ENCODE assay signal across 9 mouse cellular contexts in the genomic region with DNA sequence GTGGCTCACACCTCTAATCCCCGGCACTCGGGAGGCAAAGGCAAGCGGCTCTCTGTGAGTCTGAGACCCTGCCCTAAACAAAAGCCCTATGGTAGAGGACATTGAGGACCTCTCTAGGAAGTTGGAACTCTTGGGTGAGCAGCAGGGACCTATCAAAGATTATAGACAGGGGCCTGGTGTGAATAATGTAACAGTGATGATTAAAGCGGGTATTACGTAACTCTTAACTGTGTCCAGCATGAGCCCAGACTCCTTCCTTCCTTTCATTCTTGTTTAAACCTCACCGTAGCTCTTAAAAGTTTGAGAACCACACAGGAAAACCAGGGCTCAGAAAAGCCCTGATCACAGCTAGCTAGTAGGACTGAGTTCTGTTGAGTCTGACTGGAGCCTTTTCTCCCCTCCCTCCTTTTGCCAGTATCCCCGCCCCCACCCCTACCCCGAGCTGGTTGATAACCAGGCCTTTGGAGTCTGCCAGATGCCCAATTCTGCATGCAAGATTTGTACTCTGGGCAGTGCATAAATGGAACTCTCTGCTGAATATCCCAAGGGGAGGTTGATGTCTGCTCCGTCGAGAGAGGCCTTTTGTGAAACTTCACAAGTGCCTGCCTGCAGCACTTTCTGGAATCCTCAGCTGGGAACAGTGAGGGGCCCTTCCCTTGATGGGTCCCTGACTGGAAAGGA. TPM values are rescaled to one million over a fixed set of nuclear protein-coding genes. Genes with fewer than 3 reads are reported as not detected.
DNase-seq lines count a peak whose midpoint lies in the region; ATAC-seq and TF ChIP-seq lines count a peak whose summit lies in the region.
"Had no signal": no experiment of that assay in that cellular context is flagged by ENCODE, and none has a peak within 500 bp of the region (broad histone marks: within the 10 kb centered on the region; RNA-seq: fewer than 3 reads in every experiment).

No protein-coding gene starts in this region.

- no peak overlapping the region for H3K4me3 ChIP-seq in kidney, embryonic 16.5 days (ENCODE audit: low read length)
- H3K4me3 ChIP-seq in kidney, embryonic 14.5 days (ENCODE audit: low read length) = no peak overlapping the region
- H3K4me3 ChIP-seq in forebrain, embryonic 14.5 days (ENCODE audit: low read depth, low read length) = no peak overlapping the region
- H3K4me3 ChIP-seq in intestine, embryonic 15.5 days (replicated peaks) = no peak overlapping the region
- no peak overlapping the region for H3K4me3 ChIP-seq in myocyte

- H3K4me2 ChIP-seq in kidney, embryonic 16.5 days (replicated peaks; ENCODE audit: low read depth, low read length) = no peak overlapping the region
- no peak overlapping the region for H3K4me2 ChIP-seq in kidney, embryonic 14.5 days (replicated peaks; ENCODE audit: low read depth, low read length)
- peak overlapping the region; percentile 13; the same call in 1 of the 2 replicates for H3K4me2 ChIP-seq in forebrain, embryonic 14.5 days (ENCODE audit: low read length)
- no peak overlapping the region for H3K4me2 ChIP-seq in intestine, embryonic 15.5 days (replicated peaks)
- no peak overlapping the region for H3K4me2 ChIP-seq in myocyte (ENCODE audit: low read depth)

- TF ChIP-seq POLR2A in myocyte (IDR thresholded peaks at IDR 0.05; ENCODE audit: insufficient read length, low read depth) = no peak

- 57% methylated on average over 10 of the region's 10 CpGs for WGBS in kidney, embryonic 16.5 days
- WGBS in kidney, embryonic 14.5 days = 64% methylated on average over 10 of the region's 10 CpGs
- WGBS in forebrain, embryonic 14.5 days = 33% methylated on average over 10 of the region's 10 CpGs
- 58% methylated on average over 10 of the region's 10 CpGs for WGBS in intestine, embryonic 15.5 days

- ATAC-seq in kidney, embryonic 16.5 days (ENCODE audit: low FRiP score, low TSS enrichment) = no peak
- ATAC-seq in kidney, embryonic 14.5 days (ENCODE audit: low FRiP score, low TSS enrichment) = no peak
- ATAC-seq in forebrain, embryonic 14.5 days = peak; percentile 46
- ATAC-seq in intestine, embryonic 15.5 days = no peak

- peak; percentile 82 for DNase-seq in forebrain, embryonic 14.5 days (ENCODE audit: low spot score)
- DNase-seq in layer of hippocampus, postnatal 10 days (ENCODE audit: low spot score in 2 of 2) = no peak
- DNase-seq in testis, postnatal 14 days (ENCODE audit: low spot score) = no peak
- DNase-seq in cerebellum, adult 11-12 months = no peak

- H3K4me1 ChIP-seq in kidney, embryonic 16.5 days (ENCODE audit: insufficient read depth, low read length) = peaks cover 19% of the 10 kb centered on the region
- H3K4me1 ChIP-seq in kidney, embryonic 14.5 days (ENCODE audit: control insufficient read depth, insufficient read depth, low read length) = peaks cover 24% of the 10 kb centered on the region
- H3K4me1 ChIP-seq in forebrain, embryonic 14.5 days (ENCODE audit: control insufficient read depth, insufficient read depth, low read length) = peaks cover 20% of the 10 kb centered on the region
- H3K4me1 ChIP-seq in intestine, embryonic 15.5 days (replicated peaks) = peaks cover 26% of the 10 kb centered on the region

- H3K36me3 ChIP-seq in kidney, embryonic 16.5 days (ENCODE audit: insufficient read depth, low read length) = no peaks in the 10 kb centered on the region
- H3K36me3 ChIP-seq in kidney, embryonic 14.5 days (ENCODE audit: control insufficient read depth, insufficient read depth, low read length) = no peaks in the 10 kb centered on the region
- no peaks in the 10 kb centered on the region for H3K36me3 ChIP-seq in forebrain, embryonic 14.5 days (ENCODE audit: control insufficient read depth, insufficient read depth, low read length)
- H3K36me3 ChIP-seq in intestine, embryonic 15.5 days = no peaks in the 10 kb centered on the region
- no peaks in the 10 kb centered on the region for H3K36me3 ChIP-seq in myocyte (ENCODE audit: control insufficient read depth, insufficient read depth)

- no peak overlapping the region for H3ac ChIP-seq in myocyte (ENCODE audit: control insufficient read depth, insufficient read length)

- H3K79me2 ChIP-seq in myocyte (ENCODE audit: control insufficient read depth, insufficient read depth) = peaks cover 36% of the 10 kb centered on the region

- H3K9ac ChIP-seq in kidney, embryonic 16.5 days (replicated peaks; ENCODE audit: low read length) = no peak overlapping the region; the same call in 1 of the 2 replicates
- H3K9ac ChIP-seq in kidney, embryonic 14.5 days (ENCODE audit: low read depth, low read length) = no peak overlapping the region
- H3K9ac ChIP-seq in forebrain, embryonic 14.5 days (ENCODE audit: low read length) = peak overlapping the region; percentile 30; the same call in 1 of the 2 replicates
- H3K9ac ChIP-seq in intestine, embryonic 15.5 days = no peak overlapping the region

- H3K27me3 ChIP-seq in kidney, embryonic 16.5 days (ENCODE audit: insufficient read depth, low read length) = no peaks in the 10 kb centered on the region
- no peaks in the 10 kb centered on the region for H3K27me3 ChIP-seq in kidney, embryonic 14.5 days (ENCODE audit: control insufficient read depth, insufficient read depth, low read length)
- no peaks in the 10 kb centered on the region for H3K27me3 ChIP-seq in forebrain, embryonic 14.5 days (replicated peaks; ENCODE audit: control insufficient read depth, insufficient read depth, low read length)
- H3K27me3 ChIP-seq in intestine, embryonic 15.5 days (replicated peaks) = no peaks in the 10 kb centered on the region
- H3K27me3 ChIP-seq in myocyte (ENCODE audit: control insufficient read depth, insufficient read depth, insufficient read length) = no peaks in the 10 kb centered on the region

- no peaks in the 10 kb centered on the region for H3K9me3 ChIP-seq in kidney, embryonic 16.5 days (ENCODE audit: low read length)
- H3K9me3 ChIP-seq in kidney, embryonic 14.5 days (ENCODE audit: control insufficient read depth, low read length) = no peaks in the 10 kb centered on the region
- no peaks in the 10 kb centered on the region for H3K9me3 ChIP-seq in forebrain, embryonic 14.5 days (replicated peaks; ENCODE audit: control insufficient read depth, low read length)
- H3K9me3 ChIP-seq in intestine, embryonic 15.5 days = no peaks in the 10 kb centered on the region

- H3K27ac ChIP-seq in kidney, embryonic 16.5 days (ENCODE audit: low read length) = peak overlapping the region; percentile 17; the same call in 1 of the 2 replicates
- no peak overlapping the region for H3K27ac ChIP-seq in kidney, embryonic 14.5 days (ENCODE audit: low read depth, low read length)
- H3K27ac ChIP-seq in forebrain, embryonic 14.5 days (ENCODE audit: low read depth, low read length) = peak overlapping the region; percentile 61
- 0 out of 2 replicates have a peak overlapping the region, but pooled peaks have one; percentile 3 for H3K27ac ChIP-seq in intestine, embryonic 15.5 days

TF ChIP-seq in myocyte, 11 proteins besides CTCF, POLR2A, EP300 and RAD21:
- TF ChIP-seq TCF3 (IDR thresholded peaks at IDR 0.05; ENCODE audit: insufficient read length, low read depth) = no peak
- no peak for TF ChIP-seq POLR2AphosphoS2 (IDR thresholded peaks at IDR 0.05; ENCODE audit: insufficient read length, low read depth)
- TF ChIP-seq MYOD1 (IDR thresholded peaks at IDR 0.05; ENCODE audit: control insufficient read depth in 1 of 3, insufficient read length in 2 of 3, low read depth in 2 of 3) = no peak
- TF ChIP-seq CEBPB (IDR thresholded peaks at IDR 0.05; ENCODE audit: insufficient read depth, poor library complexity, severe bottlenecking) = 0 out of 2 replicates have a peak, but pooled peaks have one; percentile 14

RNA-seq across cellular contexts. Expression of gene Orai1, which starts 4.6 kb away (rescaled TPM):
- 17.5 and 22.1 TPM in 2 replicates for polyA plus RNA-seq in kidney, embryonic 16.5 days (2015; fragmentation: Nextera tagmentation; extraction: Ambion mirVana)
- 21.5 and 23.2 TPM in 2 replicates for polyA plus RNA-seq in kidney, embryonic 14.5 days (2014; fragmentation: Nextera tagmentation; extraction: Ambion mirVana)
- 13.3 and 13.8 TPM in 2 replicates for polyA plus RNA-seq in forebrain, embryonic 14.5 days (2014; fragmentation: Nextera tagmentation; extraction: Ambion mirVana)
- 18.9 and 19.3 TPM in 2 replicates for polyA plus RNA-seq in intestine, embryonic 15.5 days (2015; fragmentation: Nextera tagmentation; extraction: Ambion mirVana)
- 36.7 TPM for polyA plus RNA-seq in myocyte (2012; fragmentation: generic; extraction: Trizol)
- 10 to 100 TPM; 16.1 to 19.2 TPM for total RNA-seq in layer of hippocampus, postnatal 10 days (2021)

RNA-seq across cellular contexts. Expression of gene Morn3, which starts 27.3 kb away (rescaled TPM):
- polyA plus RNA-seq in kidney, embryonic 16.5 days (2015; fragmentation: Nextera tagmentation; extraction: Ambion mirVana) = 0.56 TPM in 1 of 2 replicates, not detected in the other
- 1.3 and 1.7 TPM in 2 replicates for polyA plus RNA-seq in kidney, embryonic 14.5 days (2014; fragmentation: Nextera tagmentation; extraction: Ambion mirVana)
- 0.63 and 0.83 TPM in 2 replicates for polyA plus RNA-seq in forebrain, embryonic 14.5 days (2014; fragmentation: Nextera tagmentation; extraction: Ambion mirVana)
- polyA plus RNA-seq in intestine, embryonic 15.5 days (2015; fragmentation: Nextera tagmentation; extraction: Ambion mirVana) = 0.45 TPM in 1 of 2 replicates, not detected in the other
- not detected for polyA plus RNA-seq in myocyte (2012; fragmentation: generic; extraction: Trizol)
- under 1 TPM; 0.51 to 0.85 TPM for total RNA-seq in layer of hippocampus, postnatal 10 days (2021)
- total RNA-seq: heart, postnatal 36 days had no signal

RNA-seq across cellular contexts. Expression of gene Kdm2b, which starts 29.9 kb away (rescaled TPM):
- 92.2 and 95.6 TPM in 2 replicates for polyA plus RNA-seq in kidney, embryonic 16.5 days (2015; fragmentation: Nextera tagmentation; extraction: Ambion mirVana)
- 59.1 and 105 TPM in 2 replicates for polyA plus RNA-seq in kidney, embryonic 14.5 days (2014; fragmentation: Nextera tagmentation; extraction: Ambion mirVana)
- polyA plus RNA-seq in forebrain, embryonic 14.5 days (2014; fragmentation: Nextera tagmentation; extraction: Ambion mirVana) = 73.8 and 94.1 TPM in 2 replicates
- 27.2 and 29.4 TPM in 2 replicates for polyA plus RNA-seq in intestine, embryonic 15.5 days (2015; fragmentation: Nextera tagmentation; extraction: Ambion mirVana)
- polyA plus RNA-seq in myocyte (2012; fragmentation: generic; extraction: Trizol) = 10.1 TPM
- 10 to 100 TPM; 58.6 to 59.2 TPM for total RNA-seq in layer of hippocampus, postnatal 10 days (2021)

RNA-seq across cellular contexts. Expression of gene Tmem120b, which starts 48.7 kb away (rescaled TPM):
- polyA plus RNA-seq in kidney, embryonic 16.5 days (2015; fragmentation: Nextera tagmentation; extraction: Ambion mirVana) = 16.8 and 20.0 TPM in 2 replicates
- 12.0 and 13.1 TPM in 2 replicates for polyA plus RNA-seq in kidney, embryonic 14.5 days (2014; fragmentation: Nextera tagmentation; extraction: Ambion mirVana)
- 8.1 and 10.6 TPM in 2 replicates for polyA plus RNA-seq in forebrain, embryonic 14.5 days (2014; fragmentation: Nextera tagmentation; extraction: Ambion mirVana)
- polyA plus RNA-seq in intestine, embryonic 15.5 days (2015; fragmentation: Nextera tagmentation; extraction: Ambion mirVana) = 8.4 and 10.1 TPM in 2 replicates
- 41.3 TPM for polyA plus RNA-seq in myocyte (2012; fragmentation: generic; extraction: Trizol)
- total RNA-seq in layer of hippocampus, postnatal 10 days (2021) = 10 to 100 TPM; 19.6 to 24.5 TPM
